Comparison of ENCODE assay signal across 19 mouse cellular contexts in genomic region chr14:12802995-12803394, GRCm38 (mm10). TPM values are rescaled to one million over a fixed set of nuclear protein-coding genes. Genes with fewer than 3 reads are reported as not detected.
DNase-seq lines count a peak whose midpoint lies in the region; TF ChIP-seq lines count a peak whose summit lies in the region.
"Had no signal": no experiment of that assay in that cellular context is flagged by ENCODE, and none has a peak within 500 bp of the region (broad histone marks: within the 10 kb centered on the region; RNA-seq: fewer than 3 reads in every experiment).

No protein-coding gene starts in this region.

- no peak for TF ChIP-seq CTCF in bone marrow macrophage, adult 2 months (IDR thresholded peaks at IDR 0.05; ENCODE audit: low read depth, low read length)

- no peak for TF ChIP-seq POLR2A in bone marrow macrophage, adult 2 months (IDR thresholded peaks at IDR 0.05; ENCODE audit: borderline replicate concordance, low read depth, low read length)

- H3K27ac ChIP-seq in bone marrow macrophage, adult 2 months (ENCODE audit: insufficient read depth, low read depth, low read length): peak overlapping the region; percentile 11; the same call in 1 of the 2 replicates
- no peak overlapping the region for H3K27ac ChIP-seq in embryonic facial prominence, embryonic 10.5 days (replicated peaks)
- H3K27ac ChIP-seq: forebrain, embryonic 13.5 days; hindbrain, embryonic 14.5 days; midbrain, embryonic 13.5 days had no signal

- intact Hi-C loops in heart, postnatal 10 days (cut with DNase I): no loop called here

- no peaks in the 10 kb centered on the region for H3K27me3 ChIP-seq in embryonic facial prominence, embryonic 10.5 days (replicated peaks; ENCODE audit: low read depth, poor library complexity, severe bottlenecking)
- H3K27me3 ChIP-seq: forebrain, embryonic 13.5 days; midbrain, embryonic 13.5 days had no signal

- DNase-seq in heart, adult 18-20 months: peak; percentile 8 to 15
- no peak for DNase-seq in heart, adult 11 months
- peak; percentile 0 for DNase-seq in 416B (ENCODE audit: low read depth)
- DNase-seq in heart, postnatal 10 days: peak; percentile 15 to 28
- no peak for DNase-seq in embryonic facial prominence, embryonic 10.5 days (ENCODE audit: low spot score)
- no peak for DNase-seq in adrenal gland, adult 18-20 months (ENCODE audit: low spot score in 2 of 2)
- DNase-seq: adrenal gland, postnatal 25 days; cerebellum, adult 8-10 months; kidney, postnatal 4 days; lung, adult 18-20 months; lung, postnatal 14 days; right cerebral cortex, postnatal 14 days; thymus, postnatal 4 days had no signal

- no peaks in the 10 kb centered on the region for H3K4me1 ChIP-seq in bone marrow macrophage, adult 2 months (ENCODE audit: control insufficient read depth, insufficient read depth, low read length)
- H3K4me1 ChIP-seq in embryonic facial prominence, embryonic 10.5 days: no peaks in the 10 kb centered on the region
- H3K4me1 ChIP-seq: forebrain, embryonic 13.5 days; midbrain, embryonic 13.5 days had no signal

- H3K4me3 ChIP-seq in bone marrow macrophage, adult 2 months (ENCODE audit: insufficient read depth, low read length): no peak overlapping the region
- H3K4me3 ChIP-seq in embryonic facial prominence, embryonic 10.5 days: no peak overlapping the region
- H3K4me3 ChIP-seq: forebrain, embryonic 13.5 days; midbrain, embryonic 13.5 days had no signal

- WGBS in embryonic facial prominence, embryonic 10.5 days: 82% methylated on average over 1 of the region's 1 CpGs

- H3K36me3 ChIP-seq in embryonic facial prominence, embryonic 10.5 days (replicated peaks): no peaks in the 10 kb centered on the region
- H3K36me3 ChIP-seq: midbrain, embryonic 13.5 days had no signal

- H3K9me3 ChIP-seq in embryonic facial prominence, embryonic 10.5 days: no peaks in the 10 kb centered on the region
- H3K9me3 ChIP-seq: forebrain, embryonic 13.5 days; midbrain, embryonic 13.5 days had no signal

RNA-seq across cellular contexts. Expression of gene Cadps, which starts 19.9 kb away (rescaled TPM):
- under 1 TPM in 1 of 2 experiments, not detected in 1; 0.15 TPM for total RNA-seq in heart, adult 18-20 months (2021)
- not detected in 2 replicates for polyA plus RNA-seq in bone marrow macrophage, adult 2 months (2012; ENCODE audit: insufficient read depth, insufficient read length, missing spikeins)
- total RNA-seq in heart, postnatal 10 days (2021): under 1 TPM in 1 of 2 experiments, not detected in 1; 0.07 TPM
- polyA plus RNA-seq in embryonic facial prominence, embryonic 10.5 days (2016; fragmentation: Nextera tagmentation; extraction: Ambion mirVana): 2.0 and 2.6 TPM in 2 replicates
- 10 to 100 TPM in 1 of 2 experiments, 1 to 10 TPM in 1; 9.6 to 12.7 TPM for total RNA-seq in adrenal gland, adult 18-20 months (2021)
- total RNA-seq: common myeloid progenitor, adult 5-6 weeks; megakaryocyte, adult 5-6 weeks had no signal

Comparison
In these comparisons a context has a peak if more than half of its experiments do, and no peak if none do; other contexts are left out.
1. DNase-seq: peak in heart, adult 18-20 months (2 of 2), 416B (single experiment) and heart, postnatal 10 days (2 of 2); none in heart, adult 11 months (single experiment), embryonic facial prominence, embryonic 10.5 days (single experiment) and adrenal gland, adult 18-20 months (0 of 2).
2. RNA of gene Cadps, which starts 19.9 kb away (total RNA-seq): 9.6 to 12.7 TPM in adrenal gland, adult 18-20 months; 0.07 TPM in heart, postnatal 10 days and 0.15 TPM in heart, adult 18-20 months; every median in the first group is over 4 times any median in the second.